Mouse (Mus musculus) testis, adult 2 months (tissue): ENCODE measurements at regions not wholly inside any gene's neighbourhood (a gene's known extent, or its start where the extent isn't known, plus 50 kb on each side); places are given as distances from the start of the nearest gene placed in this dataset.

Experiments
- H3K27ac ChIP-seq: fragments of 200-500 bp; 2 replicates; pipeline ENCODE4 v1.5.1; 2012; ENCODE audit warnings: low read depth, low read length; ENCODE audit not compliant: control insufficient read depth, insufficient read depth
- H3K27me3 ChIP-seq: fragments of 200-500 bp; 2 replicates; pipeline ENCODE4 v1.6.1; 2012; ENCODE audit warnings: mild to moderate bottlenecking, low read length, moderate library complexity; ENCODE audit not compliant: control insufficient read depth, insufficient read depth
- H3K36me3 ChIP-seq: fragments of 200-500 bp; 2 replicates; pipeline ENCODE4 v1.6.1; 2012; ENCODE audit warnings: mild to moderate bottlenecking, low read length; ENCODE audit not compliant: control insufficient read depth, insufficient read depth
- H3K4me1 ChIP-seq: fragments of 200-500 bp; 2 replicates; pipeline ENCODE4 v1.6.1; 2012; ENCODE audit warnings: low read length; ENCODE audit not compliant: control insufficient read depth, insufficient read depth
- H3K4me3 ChIP-seq: fragments of 200-500 bp; 2 replicates; pipeline ENCODE4 v1.5.1; 2012; ENCODE audit warnings: low read depth, mild to moderate bottlenecking, low read length, moderate library complexity, mixed read lengths; ENCODE audit not compliant: control insufficient read depth
- CTCF ChIP-seq: fragments of 200-500 bp; IDR thresholded peaks from 2 replicates; pipeline ENCODE4 v1.5.1; 2012; ENCODE audit warnings: low read depth, mild to moderate bottlenecking, inconsistent platforms, low read length, moderate library complexity; ENCODE audit not compliant: control insufficient read depth, insufficient read depth, insufficient replicate concordance
- POLR2A ChIP-seq: fragments of 200-500 bp; IDR thresholded peaks from 2 replicates; pipeline ENCODE4 v1.6.1; 2012; ENCODE audit warnings: low read depth, mild to moderate bottlenecking, inconsistent platforms, low read length, moderate library complexity; ENCODE audit not compliant: control insufficient read depth

DNA sequence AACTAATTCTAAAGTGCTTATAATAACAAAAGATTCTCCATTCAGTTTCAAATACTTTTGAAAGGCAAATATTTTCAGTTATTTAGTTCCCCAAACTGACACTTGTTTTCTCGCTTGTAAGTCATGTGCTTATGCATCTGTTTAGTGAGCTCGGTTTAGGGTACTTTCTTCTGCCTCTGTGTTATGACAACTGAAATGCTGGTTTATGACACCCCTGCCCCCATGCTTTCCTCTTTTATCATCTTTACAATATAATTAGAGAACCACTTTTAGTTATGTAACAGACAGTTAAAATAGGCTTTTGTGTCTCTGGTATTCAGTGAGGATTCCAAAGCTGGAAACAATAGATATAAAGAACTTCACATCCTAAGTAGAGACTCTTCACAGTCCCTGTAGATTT lies 733.8 kb downstream of the 4930447A16Rik start:
- no peak overlapping the region for H3K27ac ChIP-seq
- H3K36me3 ChIP-seq: no peaks in the 10 kb centered on the region
- TF ChIP-seq POLR2A (no peak), CTCF (no peak)
- H3K4me3 ChIP-seq: no peak overlapping the region
- H3K27me3 ChIP-seq: no peaks in the 10 kb centered on the region
- no peaks in the 10 kb centered on the region for H3K4me1 ChIP-seq

DNA sequence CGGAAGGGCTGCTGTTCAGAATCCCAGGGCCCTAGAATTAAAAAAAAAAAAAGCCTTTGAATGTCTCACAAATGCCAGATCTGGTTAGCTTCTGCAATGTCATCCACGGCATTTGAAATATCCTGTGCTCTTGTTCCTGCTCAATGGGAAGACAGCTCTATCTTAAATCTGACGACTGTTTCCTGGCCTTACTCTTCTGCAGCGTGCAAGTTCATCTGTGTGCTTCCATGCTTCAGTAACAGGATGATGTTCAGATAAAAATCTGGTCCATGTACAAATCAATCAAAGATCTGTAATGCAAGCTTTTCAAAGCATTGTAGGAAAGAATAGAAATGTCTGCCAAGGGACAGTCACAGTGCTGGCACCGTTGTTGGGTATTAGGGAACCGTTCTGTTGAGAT lies 738.4 kb downstream of the 4930447A16Rik start:
- Histone ChIP-seq H3K4me3 (no peak overlapping the region), H3K27ac (no peak overlapping the region), H3K27me3 (no peaks in the 10 kb centered on the region), H3K4me1 (peaks cover 5% of the 10 kb centered on the region), H3K36me3 (no peaks in the 10 kb centered on the region)
- TF ChIP-seq POLR2A: no peak
- no peak for TF ChIP-seq CTCF

DNA sequence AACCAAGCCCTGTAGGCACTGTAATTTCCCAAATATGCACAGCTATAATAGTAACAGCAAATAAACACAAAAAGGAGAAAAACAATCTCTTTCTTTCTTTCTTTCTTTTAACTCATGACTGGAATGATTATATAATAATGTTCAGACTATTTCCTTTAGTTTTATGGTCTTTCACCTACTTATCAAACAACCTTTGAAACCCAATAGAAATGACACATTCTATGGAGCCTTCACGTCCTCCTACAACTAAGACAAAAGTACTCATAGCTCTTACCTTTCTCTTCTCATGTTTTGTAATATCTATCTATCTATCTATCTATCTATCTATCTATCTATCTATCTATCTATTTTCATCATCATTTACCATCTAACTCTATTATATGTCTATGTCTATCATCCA lies 739.5 kb downstream of the 4930447A16Rik start:
- H3K36me3 ChIP-seq: no peaks in the 10 kb centered on the region
- no peak overlapping the region for H3K27ac ChIP-seq
- TF ChIP-seq POLR2A (no peak), CTCF (no peak)
- H3K4me1 ChIP-seq: peaks cover 9% of the 10 kb centered on the region
- H3K27me3 ChIP-seq: no peaks in the 10 kb centered on the region
- no peak overlapping the region for H3K4me3 ChIP-seq

DNA sequence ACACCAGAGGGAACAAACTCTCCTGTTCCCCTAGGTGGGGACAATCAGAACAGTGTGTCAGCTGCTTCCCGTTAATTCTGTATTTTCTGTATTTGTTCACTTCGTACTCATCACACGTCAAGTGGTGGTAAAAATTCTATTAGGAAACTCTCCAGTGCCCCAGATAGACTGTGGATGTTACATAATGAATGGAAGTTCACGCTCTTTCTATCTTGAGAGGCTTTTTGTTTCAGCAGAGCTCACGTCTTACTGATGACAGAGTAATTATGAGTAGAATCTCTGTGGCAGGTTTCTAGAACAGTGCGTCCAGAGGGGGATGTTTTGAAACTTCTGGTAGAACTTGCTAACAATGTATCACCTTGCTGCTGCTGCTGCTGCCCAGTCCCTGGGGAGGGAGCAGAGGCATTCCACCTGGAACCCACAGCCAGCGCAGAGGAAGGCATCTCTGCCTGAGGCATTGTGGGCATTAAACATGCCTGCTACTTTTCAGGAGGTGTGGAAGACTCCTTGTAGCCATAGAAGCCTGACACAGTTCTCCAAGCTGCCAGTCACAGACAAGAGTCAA lies 740.6 kb downstream of the 4930447A16Rik start:
- H3K36me3 ChIP-seq: no peaks in the 10 kb centered on the region
- no peaks in the 10 kb centered on the region for H3K27me3 ChIP-seq

DNA sequence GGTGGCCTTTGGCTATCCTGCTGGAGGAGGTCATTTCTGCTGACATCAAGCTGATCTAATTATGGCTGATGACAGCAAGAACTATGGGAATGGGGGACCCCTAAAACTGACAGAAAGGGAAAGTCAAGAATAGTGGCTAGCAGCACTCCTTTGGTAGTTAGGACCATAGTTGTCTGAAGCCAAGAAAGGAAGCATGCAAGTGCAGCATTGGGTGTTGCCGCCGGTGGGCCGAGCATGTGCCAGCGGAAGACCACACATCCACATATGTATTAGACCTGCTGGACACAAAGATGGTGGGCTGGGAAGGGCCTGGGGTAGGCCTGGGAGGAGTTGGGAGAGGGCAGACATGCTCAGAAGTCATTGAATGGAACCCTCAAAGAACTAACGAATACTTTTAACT lies 741.1 kb downstream of the 4930447A16Rik start:
- Histone ChIP-seq H3K4me3 (no peak overlapping the region), H3K36me3 (no peaks in the 10 kb centered on the region), H3K27ac (no peak overlapping the region; the same call in 1 of the 2 replicates), H3K27me3 (no peaks in the 10 kb centered on the region), H3K4me1 (peaks cover 11% of the 10 kb centered on the region)
- TF ChIP-seq POLR2A (no peak), CTCF (no peak)

More for the DNA sequence above, 740.6 kb downstream of the 4930447A16Rik start:
- Histone ChIP-seq H3K4me3 (no peak overlapping the region), H3K27ac (peak overlapping the region; percentile 42; the same call in 1 of the 2 replicates), H3K4me1 (peaks cover 11% of the 10 kb centered on the region)
- TF ChIP-seq CTCF (no peak), POLR2A (no peak)

DNA sequence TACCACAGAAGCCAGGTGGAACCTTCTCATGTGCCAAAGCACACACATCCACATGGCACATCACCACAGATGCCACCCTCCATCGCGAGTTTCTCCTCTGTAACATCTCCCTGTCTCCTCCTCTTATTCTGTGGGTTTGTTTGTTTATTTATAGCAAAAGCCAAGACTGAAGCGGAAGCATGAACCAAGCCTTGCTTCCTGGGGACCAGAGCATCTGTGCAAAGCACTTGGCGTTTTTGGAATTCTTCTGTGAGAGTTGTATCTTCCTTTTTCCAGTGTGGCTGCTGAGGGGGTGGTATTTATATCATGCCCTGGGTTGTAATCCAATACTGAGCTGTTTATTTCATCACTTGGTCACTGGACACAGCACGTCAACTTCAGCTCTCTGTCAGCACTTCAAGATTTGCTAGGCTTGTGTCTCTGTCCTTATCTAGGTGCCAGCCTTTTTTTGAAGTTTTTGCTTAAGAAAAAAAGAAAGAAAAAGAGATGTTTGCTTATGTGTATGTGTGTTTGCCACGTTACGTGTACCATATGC lies 742.3 kb downstream of the 4930447A16Rik start:
- no peak for TF ChIP-seq POLR2A
- no peak for TF ChIP-seq CTCF
- Histone ChIP-seq H3K4me1 (peaks cover 11% of the 10 kb centered on the region), H3K27ac (no peak overlapping the region), H3K27me3 (no peaks in the 10 kb centered on the region), H3K4me3 (no peak overlapping the region), H3K36me3 (no peaks in the 10 kb centered on the region)

DNA sequence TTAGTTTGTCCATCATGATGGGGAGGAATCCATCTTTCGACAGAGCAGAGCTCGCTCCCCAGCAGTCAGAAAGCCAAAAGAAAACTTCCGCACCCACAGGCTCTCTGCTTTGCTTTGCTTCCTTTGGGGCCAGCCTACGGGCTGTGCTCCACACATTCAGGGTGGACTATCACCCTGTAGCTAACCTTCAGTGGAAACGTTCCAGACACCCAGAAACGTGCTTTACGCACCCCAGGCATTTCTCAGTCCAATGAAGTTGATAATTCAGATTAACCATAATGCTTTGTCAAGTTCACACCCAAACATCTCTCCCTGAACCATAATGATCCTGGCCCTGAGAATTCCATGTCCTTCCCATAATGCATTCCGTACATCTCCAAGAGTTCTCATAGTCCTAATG lies 743.8 kb downstream of the 4930447A16Rik start:
- no peaks in the 10 kb centered on the region for H3K36me3 ChIP-seq
- no peak for TF ChIP-seq CTCF
- TF ChIP-seq POLR2A: no peak

More for the DNA sequence above, 743.8 kb downstream of the 4930447A16Rik start:
- Histone ChIP-seq H3K4me1 (peaks cover 13% of the 10 kb centered on the region), H3K4me3 (no peak overlapping the region), H3K27me3 (no peaks in the 10 kb centered on the region), H3K27ac (peak overlapping the region; percentile 47; the same call in 1 of the 2 replicates)
